Mouse (Mus musculus) kidney, postnatal 0 days (tissue): ENCODE data around the gene Rpl36a. TPM values are rescaled to one million over a fixed set of nuclear protein-coding genes. Genes with fewer than 3 reads are reported as not detected.

Experiments used
- ATAC-seq: fragments of 200-750 bp; cut with Nextera tagmentation; replicated peaks from 2 replicates; pipeline ENCODE4 v1.8.0; 2017; ENCODE audit warnings: low read depth, moderate number of reproducible peaks, moderate TSS enrichment, moderate library complexity; ENCODE audit not compliant: low FRiP score
- DNase-seq: peaks from one replicate; pipeline ENCODE4 v3.0.0-alpha.2; 2016; ENCODE audit warnings: low spot score
- H3K27ac ChIP-seq: fragments of 300-500 bp; sonication (generic); 2 replicates; pipeline ENCODE4 v1.5.1; 2014; ENCODE audit warnings: mild to moderate bottlenecking
- H3K27me3 ChIP-seq: fragments of 300-500 bp; sonication (generic); 2 replicates; pipeline ENCODE4 v1.6.1; 2014; ENCODE audit warnings: low read length, mixed read lengths; ENCODE audit not compliant: insufficient read depth
- H3K36me3 ChIP-seq: fragments of 300-500 bp; sonication (generic); 2 replicates; pipeline ENCODE4 v1.6.1; 2014; ENCODE audit warnings: low read length, mixed read lengths; ENCODE audit not compliant: insufficient read depth
- H3K4me1 ChIP-seq: fragments of 300-500 bp; sonication (generic); replicated peaks from 2 replicates; pipeline ENCODE4 v1.6.1; 2014; ENCODE audit warnings: antibody characterized with exemption, low read length, mixed read lengths; ENCODE audit not compliant: insufficient read depth
- H3K4me2 ChIP-seq: fragments of 300-500 bp; sonication (generic); 2 replicates; pipeline ENCODE4 v1.6.1; 2014; ENCODE audit warnings: mild to moderate bottlenecking, low read length, moderate library complexity, mixed read lengths
- H3K4me3 ChIP-seq: fragments of 300-500 bp; sonication (generic); replicated peaks from 2 replicates; pipeline ENCODE4 v1.5.1; 2014; ENCODE audit warnings: low read depth, low read length
- H3K9ac ChIP-seq: fragments of 300-500 bp; sonication (generic); 2 replicates; pipeline ENCODE4 v1.6.1; 2014; ENCODE audit warnings: low read depth, low read length
- H3K9me3 ChIP-seq: fragments of 300-500 bp; sonication (generic); replicated peaks from 2 replicates; pipeline ENCODE4 v1.6.1; 2016; ENCODE audit warnings: low read length, inconsistent platforms, mixed read lengths
- CTCF ChIP-seq: IDR thresholded peaks from 2 replicates; pipeline ENCODE4 v1.5.1; 2016; ENCODE audit warnings: antibody characterized with exemption, low read depth, mild to moderate bottlenecking, moderate library complexity
- WGBS: fragments of 180-500 bp; shearing (Covaris S2); extraction: QIAGEN DNeasy Blood & Tissue Kit; methylation state at CpG from one replicate; pipeline ENCODE4 v1.1.7; 2014; 5-methylcytosine and 5-hydroxymethylcytosine counted together
- polyA plus RNA-seq: library from polyadenylated mRNA; unstranded; fragments of >200 nt; fragmentation: Nextera tagmentation; extraction: Ambion mirVana; gene quantifications from 2 replicates; pipeline ENCODE4 v1.2.1, GENCODE M21; 2015

The Rpl36a gene
- polyA plus RNA-seq, 1 experiment from 2014 or later: 613 TPM

DNA sequence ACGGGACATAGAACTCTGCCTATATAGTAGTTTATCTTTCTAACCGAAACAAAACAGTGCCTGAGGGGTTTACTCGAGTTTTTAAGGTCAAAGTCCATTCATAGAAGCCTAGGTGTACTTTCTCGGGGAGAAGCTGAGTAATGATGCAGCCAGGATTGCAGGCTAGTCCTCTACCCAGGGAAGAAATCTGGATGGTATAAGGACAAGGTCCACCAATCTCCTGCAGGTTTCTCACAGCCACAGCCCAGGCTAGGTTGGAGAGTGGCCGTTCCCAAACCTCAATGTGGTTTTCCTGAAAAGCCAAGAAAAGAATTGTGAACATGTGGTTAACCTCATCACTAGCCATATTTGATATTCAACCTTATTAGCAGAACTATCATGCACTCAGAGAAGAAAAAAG, 4.4 kb downstream of the Rpl36a start:
- DNase-seq: no peak
- no peak overlapping the region for H3K27ac ChIP-seq
- no peak for TF ChIP-seq CTCF
- no peaks in the 10 kb centered on the region for H3K27me3 ChIP-seq
- 53% methylated on average over 5 of the region's 5 CpGs for WGBS
- no peak overlapping the region for H3K4me2 ChIP-seq
- H3K9ac ChIP-seq: no peak overlapping the region
- H3K4me3 ChIP-seq: no peak overlapping the region
- H3K4me1 ChIP-seq: no peaks in the 10 kb centered on the region
- H3K9me3 ChIP-seq: no peaks in the 10 kb centered on the region
- no peaks in the 10 kb centered on the region for H3K36me3 ChIP-seq
- no peak for ATAC-seq

DNA sequence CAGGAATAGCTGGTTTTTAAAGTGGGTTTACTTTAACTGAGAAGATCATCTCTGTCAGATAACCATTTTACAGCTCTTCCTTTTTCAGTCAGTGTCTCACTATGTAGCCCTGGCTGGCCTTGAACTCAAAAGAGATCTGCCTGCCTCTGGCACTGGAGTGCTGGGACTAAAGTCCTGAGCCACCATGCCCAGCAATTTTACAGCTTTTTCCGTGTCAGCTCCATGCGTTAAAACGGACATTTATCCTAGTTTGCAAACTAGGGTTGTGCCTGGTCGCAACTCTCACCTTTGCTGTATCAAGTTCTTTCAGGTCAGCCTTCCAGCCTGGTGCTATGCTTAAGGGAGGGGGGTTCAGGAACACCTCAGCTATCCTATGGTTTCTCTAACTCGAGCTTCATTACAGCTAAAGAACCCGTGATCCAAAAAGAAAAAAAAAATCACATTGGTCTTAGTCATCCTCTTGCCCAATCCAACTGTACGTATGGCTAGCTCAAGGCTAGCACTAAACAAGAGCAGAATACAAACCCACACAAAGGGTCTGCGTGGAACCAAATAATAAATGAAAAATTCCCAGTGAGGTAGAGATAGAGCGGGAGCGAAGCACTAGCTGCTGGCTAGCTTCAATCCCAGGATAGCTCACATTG, 14.6 kb downstream of the Rpl36a start:
- Histone ChIP-seq H3K27ac (peak overlapping the region; percentile 56), H3K4me2 (peak overlapping the region; percentile 55), H3K9me3 (no peaks in the 10 kb centered on the region), H3K9ac (peak overlapping the region; percentile 55), H3K4me1 (no peaks in the 10 kb centered on the region), H3K36me3 (no peaks in the 10 kb centered on the region), H3K27me3 (no peaks in the 10 kb centered on the region), H3K4me3 (peak overlapping the region; percentile 46)
- DNase-seq (no peak), ATAC-seq (no peak)
- WGBS: 39% methylated on average over 10 of the region's 10 CpGs
- no peak for TF ChIP-seq CTCF

DNA sequence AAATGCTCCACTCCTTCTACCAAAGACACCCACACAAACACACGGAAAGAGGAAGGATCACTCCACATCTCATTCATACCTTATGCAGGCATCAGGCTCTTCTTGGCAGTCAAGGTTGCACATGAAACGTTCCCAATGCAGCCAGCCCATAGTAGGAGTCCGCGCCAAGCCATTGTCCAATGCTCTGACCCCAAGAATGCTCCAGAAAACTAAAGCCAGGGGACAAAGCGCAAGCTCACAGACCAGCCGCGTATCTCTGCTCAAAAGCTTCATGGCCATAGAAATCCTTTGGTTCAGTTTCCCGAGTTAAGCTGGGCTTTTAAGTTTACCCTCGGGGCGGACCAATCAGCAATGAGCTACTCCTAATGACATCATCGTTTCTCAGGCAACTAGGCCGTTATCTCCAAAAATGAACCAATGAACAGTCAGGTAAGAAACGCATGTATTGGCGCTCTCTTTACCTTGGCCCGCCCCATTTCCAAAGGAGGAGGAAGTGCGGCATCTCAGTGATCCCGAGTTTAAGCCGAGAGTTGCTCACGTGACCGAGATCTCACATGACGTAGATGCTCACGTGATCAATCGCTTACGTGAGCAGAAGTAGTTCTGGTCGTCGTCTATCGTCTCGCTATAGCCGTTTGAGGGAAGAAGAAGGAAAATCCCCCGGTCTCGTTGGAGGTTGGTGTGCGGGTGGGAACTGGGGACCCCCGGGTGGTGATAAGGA, 15.4 kb downstream of the Rpl36a start, which contains the start of the genes Gla and Hnrnph2:
Gla (minus strand) TSS at position 467 of the 721 bp plus-strand sequence.
Hnrnph2 (plus strand) TSS at position 521 of the 721 bp plus-strand sequence.
- Histone ChIP-seq H3K4me3 (peak within 1 kb of the TSS; percentile 46), H3K4me1 (no peaks in the 10 kb centered on the region), H3K36me3 (no peaks in the 10 kb centered on the region), H3K9ac (peak within 1 kb of the TSS; percentile 67), H3K9me3 (no peaks in the 10 kb centered on the region), H3K27ac (peak within 1 kb of the TSS; percentile 90), H3K27me3 (no peaks in the 10 kb centered on the region), H3K4me2 (peak within 1 kb of the TSS; percentile 55)
- DNase-seq: peak; percentile 98
- ATAC-seq: peak; percentile 99
- TF ChIP-seq CTCF: no peak
- WGBS: 22% methylated on average over 33 of the region's 33 CpGs

DNA sequence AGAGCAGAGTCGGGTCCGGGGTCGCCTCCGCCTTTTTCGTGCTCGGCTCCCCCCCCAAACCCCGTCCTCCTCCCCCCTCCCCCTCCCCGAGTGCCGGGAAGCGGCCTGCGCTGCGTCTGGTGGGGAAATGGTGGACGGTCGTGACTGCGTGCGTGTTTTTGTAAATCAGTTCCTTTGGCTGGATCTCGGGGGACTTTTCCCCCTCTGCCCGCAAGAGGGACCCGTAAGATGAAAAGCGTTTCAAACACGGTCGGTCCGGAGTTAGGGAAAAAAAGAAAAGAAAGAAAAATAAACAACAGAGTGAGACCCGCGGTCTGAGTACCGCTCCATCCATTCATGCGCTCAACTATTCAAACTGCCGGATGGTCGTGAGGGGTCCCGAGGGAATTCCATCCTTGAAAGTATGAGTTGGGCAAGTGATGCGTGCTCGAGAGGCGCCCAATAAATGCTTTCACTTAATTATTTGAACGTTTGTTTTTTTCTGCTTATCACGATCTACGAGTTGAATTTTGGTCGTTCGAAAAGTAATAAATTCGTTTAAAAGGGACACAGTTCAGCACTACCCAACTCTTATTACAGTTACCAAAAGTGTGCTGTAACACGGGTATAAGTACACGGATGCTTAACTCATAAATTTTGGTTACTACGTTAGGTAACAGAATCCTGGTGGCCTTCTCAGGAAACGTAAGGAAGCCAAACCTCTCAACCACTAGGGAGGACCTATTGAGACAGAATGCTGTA, 16.1 kb downstream of the Rpl36a start:
- DNase-seq: peak; percentile 53
- H3K4me3 ChIP-seq: peak overlapping the region; percentile 41
- H3K4me2 ChIP-seq: peak overlapping the region; percentile 53
- peak; percentile 73 for ATAC-seq
- H3K9me3 ChIP-seq: no peaks in the 10 kb centered on the region
- no peak for TF ChIP-seq CTCF
- H3K27me3 ChIP-seq: no peaks in the 10 kb centered on the region
- 22% methylated on average over 43 of the region's 43 CpGs for WGBS
- no peaks in the 10 kb centered on the region for H3K36me3 ChIP-seq
- H3K4me1 ChIP-seq: no peaks in the 10 kb centered on the region
- peak overlapping the region; percentile 90 for H3K27ac ChIP-seq
- H3K9ac ChIP-seq: peak overlapping the region; percentile 67

DNA sequence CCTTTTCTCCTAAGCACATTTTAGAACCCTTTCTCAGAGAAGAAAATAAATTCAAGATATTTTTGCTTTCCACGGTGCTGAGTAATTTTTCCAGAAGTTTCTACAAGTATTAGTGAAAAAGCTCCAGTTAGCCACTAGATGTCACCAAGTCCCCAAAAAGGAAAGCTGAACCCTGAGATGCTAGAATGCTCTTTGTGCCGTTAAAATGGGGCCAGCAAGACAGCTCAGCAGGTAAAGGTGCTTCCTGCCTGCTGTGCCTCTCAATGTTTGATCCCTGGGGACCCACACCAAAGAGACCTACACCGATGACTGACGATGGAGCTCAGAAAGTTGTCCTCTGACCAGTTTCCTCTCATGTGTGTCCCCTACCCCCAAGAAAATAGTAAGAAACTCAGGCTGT, 24.0 kb downstream of the Rpl36a start:
- peak; percentile 80 for DNase-seq
- ATAC-seq: no peak
- no peaks in the 10 kb centered on the region for H3K27me3 ChIP-seq
- peak; percentile 71 for TF ChIP-seq CTCF
- H3K9me3 ChIP-seq: no peaks in the 10 kb centered on the region
- H3K4me3 ChIP-seq: no peak overlapping the region
- H3K36me3 ChIP-seq: no peaks in the 10 kb centered on the region
- H3K27ac ChIP-seq: no peak overlapping the region
- H3K4me2 ChIP-seq: no peak overlapping the region
- WGBS: 32% methylated on average over 4 of the region's 4 CpGs
- no peak overlapping the region for H3K9ac ChIP-seq
- no peaks in the 10 kb centered on the region for H3K4me1 ChIP-seq

DNA sequence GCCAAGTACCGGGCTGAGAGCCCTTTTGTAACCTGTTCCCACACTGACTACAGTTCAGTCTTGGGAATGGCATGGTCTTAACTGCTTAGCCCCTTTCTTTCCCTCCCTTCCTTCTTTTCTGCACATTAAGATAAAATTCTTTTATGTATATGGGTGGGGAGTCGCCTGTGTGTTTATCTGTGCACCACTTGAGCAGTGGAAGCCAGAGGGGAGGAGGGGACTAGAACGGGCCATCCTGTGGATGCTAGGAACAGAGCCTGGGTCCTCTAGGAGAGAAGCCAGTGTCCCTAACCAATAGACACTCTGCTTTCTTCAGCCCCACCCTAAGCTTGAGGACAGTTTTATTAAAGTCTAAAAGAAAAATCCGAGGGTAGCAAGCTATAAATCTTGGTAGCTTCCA, 25.5 kb downstream of the Rpl36a start:
- Histone ChIP-seq H3K4me1 (no peaks in the 10 kb centered on the region), H3K4me3 (no peak overlapping the region), H3K36me3 (no peaks in the 10 kb centered on the region), H3K4me2 (no peak overlapping the region), H3K9ac (no peak overlapping the region), H3K27me3 (no peaks in the 10 kb centered on the region), H3K9me3 (no peaks in the 10 kb centered on the region), H3K27ac (no peak overlapping the region)
- peak; percentile 35 for DNase-seq
- TF ChIP-seq CTCF: no peak
- ATAC-seq: no peak
- WGBS: 68% methylated on average over 4 of the region's 4 CpGs
